Mouse (Mus musculus): ENCODE data around the gene Olfr829. TPM values are rescaled to one million over a fixed set of nuclear protein-coding genes. Genes with fewer than 3 reads are reported as not detected.
"Not testable (repeated sequence)": the region's sequence is repeated elsewhere in the genome, so short reads cannot be mapped to it uniquely, and the experiment has no call there.

The Olfr829 gene
- polyA plus RNA-seq (2015; fragmentation: Nextera tagmentation; extraction: Ambion mirVana) = 0.09 TPM in 1 of 2 replicates, not detected in the other

- DNase-seq (ENCODE audit: low spot score) = no peak
Observed at GRCm38 (mm10) chr9:18854633-18855032, at the start of gene Olfr829. Gene Olfr829 (plus strand): TSS chr9:18854933.

GRCm38 (mm10) chr9:18819426-18819825 lies 35.3 kb upstream of the Olfr829 start, which contains the start of gene Olfr828:
Gene Olfr828 (minus strand): TSS chr9:18819526.
- no peak for DNase-seq (ENCODE audit: low spot score)

GRCm38 (mm10) chr9:18874393-18874792 lies 19.7 kb downstream of the Olfr829 start, which contains the start of gene Olfr830:
Gene Olfr830 (plus strand): TSS chr9:18874693.
- no peak for DNase-seq (ENCODE audit: low spot score)

- not testable (repeated sequence) for DNase-seq (ENCODE audit: low spot score)
Observed at GRCm38 (mm10) chr9:18907699-18908098, 53.0 kb downstream of the Olfr829 start.

Other genes starting within 250 kb of the Olfr829 start
- 0.34 and 0.36 TPM in 2 replicates for gene Muc16, start 180.4 kb upstream of the Olfr829 start, polyA plus RNA-seq (2015; fragmentation: Nextera tagmentation; extraction: Ambion mirVana)
- not detected in 2 replicates for gene Olfr24, start 90.9 kb upstream of the Olfr829 start, polyA plus RNA-seq (2015; fragmentation: Nextera tagmentation; extraction: Ambion mirVana)
- gene Olfr828, start 35.4 kb upstream of the Olfr829 start, polyA plus RNA-seq (2015; fragmentation: Nextera tagmentation; extraction: Ambion mirVana) = not detected in 2 replicates
- gene Olfr830, start 19.8 kb downstream of the Olfr829 start, polyA plus RNA-seq (2015; fragmentation: Nextera tagmentation; extraction: Ambion mirVana) = not detected in 2 replicates
- gene Olfr832, start 82.2 kb downstream of the Olfr829 start, polyA plus RNA-seq (2015; fragmentation: Nextera tagmentation; extraction: Ambion mirVana) = not detected in 2 replicates
- gene Olfr834, start 133.1 kb downstream of the Olfr829 start, polyA plus RNA-seq (2015; fragmentation: Nextera tagmentation; extraction: Ambion mirVana) = not detected in 2 replicates
- not detected in 2 replicates for gene Olfr835, start 177.8 kb downstream of the Olfr829 start, polyA plus RNA-seq (2015; fragmentation: Nextera tagmentation; extraction: Ambion mirVana)

Data from thymus, postnatal 0 days (tissue).